Mouse (Mus musculus) heart, postnatal 0 days (tissue): Measurements from ENCODE around the gene Stk10. TPM values are rescaled to one million over a fixed set of nuclear protein-coding genes. Genes with fewer than 3 reads are reported as not detected.

Experiments used
- ATAC-seq: fragments of 200-750 bp; cut with Nextera tagmentation; 2 replicates; pipeline ENCODE4 v1.8.0; 2017; ENCODE audit warnings: low read depth, moderate number of reproducible peaks, moderate library complexity; ENCODE audit not compliant: insufficient read depth
- DNase-seq: peaks from one replicate; pipeline ENCODE4 v3.0.0-alpha.2; 2016; ENCODE audit warnings: low spot score
- H3K27ac ChIP-seq: fragments of 300-500 bp; sonication (generic); 2 replicates; pipeline ENCODE4 v1.5.1; 2014; ENCODE audit warnings: low read depth, mild to moderate bottlenecking
- H3K27me3 ChIP-seq: fragments of 300-500 bp; sonication (generic); 2 replicates; pipeline ENCODE4 v1.6.1; 2014; ENCODE audit warnings: low read length, mixed read lengths; ENCODE audit not compliant: control insufficient read depth, insufficient read depth
- H3K36me3 ChIP-seq: fragments of 300-500 bp; sonication (generic); replicated peaks from 2 replicates; pipeline ENCODE4 v1.6.1; 2014; ENCODE audit warnings: low read length, mixed read lengths; ENCODE audit not compliant: control insufficient read depth, insufficient read depth
- H3K4me1 ChIP-seq: fragments of 300-500 bp; sonication (generic); 2 replicates; pipeline ENCODE4 v1.6.1; 2014; ENCODE audit warnings: antibody characterized with exemption; ENCODE audit not compliant: control insufficient read depth, insufficient read depth
- H3K4me2 ChIP-seq: fragments of 300-500 bp; sonication (generic); 2 replicates; pipeline ENCODE4 v1.6.1; 2014; ENCODE audit warnings: low read depth, mild to moderate bottlenecking, low read length, moderate library complexity
- H3K4me3 ChIP-seq: fragments of 300-500 bp; sonication (generic); 2 replicates; pipeline ENCODE4 v1.5.1; 2014; ENCODE audit warnings: low read depth, low read length
- H3K9ac ChIP-seq: fragments of 300-500 bp; sonication (generic); replicated peaks from 2 replicates; pipeline ENCODE4 v1.6.1; 2014; ENCODE audit warnings: low read depth, low read length, mixed read lengths
- H3K9me3 ChIP-seq: fragments of 300-500 bp; sonication (generic); replicated peaks from 2 replicates; pipeline ENCODE4 v1.6.1; 2016; ENCODE audit warnings: low read length; ENCODE audit not compliant: control insufficient read depth
- CTCF ChIP-seq: IDR thresholded peaks from 2 replicates; pipeline ENCODE4 v1.5.1; 2016; ENCODE audit warnings: antibody characterized with exemption, control low read depth, low read depth
- EP300 ChIP-seq: IDR thresholded peaks from 2 replicates; pipeline ENCODE4 v1.6.1; 2016; ENCODE audit warnings: antibody characterized with exemption, low read depth
- WGBS: fragments of 180-500 bp; shearing (Covaris S2); extraction: QIAGEN DNeasy Blood & Tissue Kit; methylation state at CpG from one replicate; pipeline ENCODE4 v1.1.7; 2014; 5-methylcytosine and 5-hydroxymethylcytosine counted together
- polyA plus RNA-seq: library from polyadenylated mRNA; unstranded; fragments of >200 nt; fragmentation: Nextera tagmentation; extraction: Ambion mirVana; gene quantifications from 2 replicates; pipeline ENCODE4 v1.2.1, GENCODE M21; 2015
- total RNA-seq: library from RNA; depleted of rRNA; stranded (reverse); fragments of >200 nt; gene quantifications from 2 replicates; pipeline ENCODE4 v1.2.3, GENCODE M21; 2014; ENCODE audit warnings: low replicate concordance

Gene Stk10
- total and polyA plus RNA-seq, 2 experiments from 2014 or later: 1.6 to 4.3 TPM

DNA sequence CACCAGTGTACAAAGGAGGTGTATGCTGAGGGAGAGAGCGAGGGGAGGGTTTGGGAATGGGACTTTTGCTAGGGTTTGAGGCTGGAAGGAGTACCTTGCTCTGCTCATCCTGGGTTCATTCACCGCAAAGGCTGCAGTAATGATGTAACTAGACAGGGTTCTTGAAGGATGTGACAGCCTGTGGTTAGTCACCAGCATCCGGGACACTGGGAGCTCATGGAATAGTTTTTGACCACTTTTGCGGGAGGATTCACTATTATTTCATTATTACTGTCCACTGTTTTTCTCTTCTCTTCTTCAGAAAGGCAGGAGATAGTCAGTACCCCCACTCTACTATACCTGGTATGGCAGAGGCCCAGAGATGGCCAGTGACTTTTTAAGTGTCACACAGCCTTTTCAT is 9.1 kb downstream of the Stk10 start:
- DNase-seq (no peak), ATAC-seq (no peak)
- no peak overlapping the region for H3K4me2 ChIP-seq

GRCm38 (mm10) chr11:32542687-32543411 is 9.7 kb downstream of the Stk10 start:
- ATAC-seq: no peak
- DNase-seq: no peak
- Histone ChIP-seq H3K36me3 (no peaks in the 10 kb centered on the region), H3K4me3 (no peak overlapping the region), H3K27me3 (no peaks in the 10 kb centered on the region), H3K9me3 (no peaks in the 10 kb centered on the region), H3K27ac (peak overlapping the region; percentile 56), H3K4me1 (peaks cover 38% of the 10 kb centered on the region), H3K4me2 (no peak overlapping the region), H3K9ac (no peak overlapping the region)
- no peak for TF ChIP-seq EP300
- TF ChIP-seq CTCF: no peak
- WGBS: 34% methylated on average over 3 of the region's 3 CpGs

More for the DNA sequence above, 9.1 kb downstream of the Stk10 start:
- no peak overlapping the region for H3K9ac ChIP-seq
- TF ChIP-seq EP300: no peak
- TF ChIP-seq CTCF: no peak
- no peaks in the 10 kb centered on the region for H3K9me3 ChIP-seq
- no peak overlapping the region for H3K4me3 ChIP-seq
- peak overlapping the region; percentile 56 for H3K27ac ChIP-seq
- WGBS: 83% methylated on average over 4 of the region's 4 CpGs
- no peaks in the 10 kb centered on the region for H3K36me3 ChIP-seq
- H3K4me1 ChIP-seq: peaks cover 33% of the 10 kb centered on the region
- no peaks in the 10 kb centered on the region for H3K27me3 ChIP-seq

GRCm38 (mm10) chr11:32544041-32544440 is 10.9 kb downstream of the Stk10 start:
- no peak for DNase-seq
- Histone ChIP-seq H3K9me3 (no peaks in the 10 kb centered on the region), H3K9ac (no peak overlapping the region), H3K27me3 (no peaks in the 10 kb centered on the region), H3K27ac (no peak overlapping the region), H3K36me3 (no peaks in the 10 kb centered on the region), H3K4me1 (peaks cover 31% of the 10 kb centered on the region), H3K4me2 (no peak overlapping the region), H3K4me3 (no peak overlapping the region)
- TF ChIP-seq CTCF (no peak), EP300 (no peak)
- 85% methylated on average over 6 of the region's 6 CpGs for WGBS
- ATAC-seq: no peak

- Histone ChIP-seq H3K9ac (no peak overlapping the region), H3K9me3 (no peaks in the 10 kb centered on the region), H3K4me1 (peaks cover 29% of the 10 kb centered on the region), H3K4me2 (no peak overlapping the region), H3K36me3 (no peaks in the 10 kb centered on the region), H3K27me3 (no peaks in the 10 kb centered on the region), H3K4me3 (no peak overlapping the region), H3K27ac (no peak overlapping the region)
- 90% methylated on average over 5 of the region's 5 CpGs for WGBS
- TF ChIP-seq EP300: no peak
- no peak for TF ChIP-seq CTCF
- no peak for ATAC-seq
- no peak for DNase-seq
Observed at GRCm38 (mm10) chr11:32544497-32544896, 11.4 kb downstream of the Stk10 start.

DNA sequence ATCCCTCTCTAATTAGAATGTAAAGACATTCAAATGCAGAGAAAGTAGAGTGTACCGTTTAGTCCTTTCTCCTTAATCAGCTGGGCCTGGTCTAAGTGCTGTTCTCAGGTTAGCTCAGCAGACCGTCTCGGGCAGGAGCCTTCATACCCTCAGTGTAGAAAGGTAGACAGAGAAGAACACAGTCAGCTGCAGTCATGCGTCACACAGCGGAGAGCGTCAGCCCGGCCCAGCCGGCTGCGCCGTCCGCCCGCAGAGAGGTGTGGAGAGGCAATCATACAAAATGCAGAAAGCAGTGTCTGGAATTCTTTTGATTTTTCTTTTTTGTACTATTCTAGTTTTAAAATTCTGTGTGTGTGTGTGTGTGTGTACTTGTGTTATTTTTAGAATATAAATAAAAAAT is 12.5 kb downstream of the Stk10 start:
- Histone ChIP-seq H3K4me1 (peaks cover 28% of the 10 kb centered on the region), H3K9me3 (no peaks in the 10 kb centered on the region), H3K36me3 (no peaks in the 10 kb centered on the region), H3K4me3 (no peak overlapping the region), H3K4me2 (no peak overlapping the region), H3K27ac (no peak overlapping the region), H3K9ac (no peak overlapping the region), H3K27me3 (no peaks in the 10 kb centered on the region)
- TF ChIP-seq CTCF: no peak
- no peak for ATAC-seq
- WGBS: 89% methylated on average over 12 of the region's 12 CpGs
- DNase-seq: no peak

- Histone ChIP-seq H3K27ac (peak overlapping the region; percentile 31; the same call in 1 of the 2 replicates), H3K4me1 (peaks cover 24% of the 10 kb centered on the region), H3K27me3 (no peaks in the 10 kb centered on the region), H3K4me2 (no peak overlapping the region), H3K36me3 (no peaks in the 10 kb centered on the region), H3K9ac (no peak overlapping the region), H3K9me3 (no peaks in the 10 kb centered on the region), H3K4me3 (no peak overlapping the region)
- ATAC-seq: no peak
- TF ChIP-seq CTCF: no peak
- TF ChIP-seq EP300: no peak
- DNase-seq: peak; percentile 32
- WGBS: 32% methylated on average over 5 of the region's 5 CpGs
Observed at GRCm38 (mm10) chr11:32546483-32546882, 13.4 kb downstream of the Stk10 start.
